In genomic region chr7:90949212-90949611, GRCm38 (mm10) we compare ENCODE assay signal across 10 mouse cellular contexts.
"Had no signal": no experiment of that assay in that cellular context is flagged by ENCODE, and none has a peak within 500 bp of the region (broad histone marks: within the 10 kb centered on the region; RNA-seq: fewer than 3 reads in every experiment).

No protein-coding gene starts in this region.

- DNase-seq: kidney, adult 18-20 months; kidney, adult 9 months; kidney, postnatal 25 days; liver, embryonic 13.5 days; lung, adult 2 months; lung, postnatal 14 days; lung, postnatal 4 days; midbrain, embryonic 14.5 days; thymus, adult 18-20 months; thymus, postnatal 36 days had no signal
